Mouse (Mus musculus): ENCODE measurements around the gene Ank. TPM values are rescaled to one million over a fixed set of nuclear protein-coding genes. Genes with fewer than 3 reads are reported as not detected.

Gene Ank
- polyA plus RNA-seq, 1 experiment from 2014 or later, result 19.5 TPM

DNA sequence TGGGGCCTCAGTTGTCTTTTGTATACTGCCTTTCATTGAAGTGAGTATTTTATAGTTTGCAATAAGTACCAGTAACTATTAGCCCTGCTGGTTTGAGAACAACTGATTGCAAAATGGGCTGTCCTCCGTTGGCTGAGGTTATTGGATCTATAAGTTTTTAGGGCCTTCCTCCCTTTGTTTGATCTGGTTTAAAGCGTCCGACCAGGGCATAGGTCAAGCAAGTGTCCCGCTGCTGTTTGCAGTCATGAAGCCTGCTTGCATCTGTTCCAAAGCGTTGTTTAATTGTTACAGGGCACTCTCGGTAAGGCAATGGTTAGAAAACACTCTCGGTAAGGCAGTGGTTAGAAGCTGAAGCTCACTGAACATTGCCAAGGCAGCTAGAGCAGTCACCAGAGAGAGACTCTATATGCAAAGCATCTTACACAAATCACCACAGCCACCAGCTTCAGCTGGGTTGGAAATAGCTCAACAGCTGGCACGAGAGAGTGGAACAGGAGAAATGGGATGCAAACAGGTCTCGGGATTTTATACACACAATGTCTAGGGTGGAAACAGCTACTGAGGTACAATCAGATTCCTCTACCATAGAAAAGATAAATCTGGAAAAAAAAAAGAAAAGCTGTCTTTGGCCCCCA lies 84.0 kb downstream of the Ank start:
- Histone ChIP-seq H3K27ac (ENCODE audit: low read depth, low read length) (no peak overlapping the region), H3K9ac (replicated peaks; ENCODE audit: low read depth, low read length) (no peak overlapping the region), H3K4me3 (ENCODE audit: low read depth, low read length) (no peak overlapping the region), H3K9me3 (ENCODE audit: control insufficient read depth, low read length) (no peaks in the 10 kb centered on the region), H3K27me3 (ENCODE audit: control insufficient read depth, insufficient read depth, low read length) (no peaks in the 10 kb centered on the region), H3K36me3 (ENCODE audit: control insufficient read depth, insufficient read depth, low read length) (no peaks in the 10 kb centered on the region; the same call in 1 of the 2 replicates), H3K4me2 (ENCODE audit: low read depth, low read length) (no peak overlapping the region), H3K4me1 (ENCODE audit: control insufficient read depth, insufficient read depth, low read length) (peaks cover 9% of the 10 kb centered on the region; the same call in 1 of the 2 replicates)
- WGBS, result 17% methylated on average over 9 of the region's 9 CpGs
- no peak for ATAC-seq (ENCODE audit: low read depth)

- Histone ChIP-seq H3K27ac (ENCODE audit: low read depth, low read length) (no peak overlapping the region), H3K4me1 (ENCODE audit: control insufficient read depth, insufficient read depth, low read length) (peaks cover 9% of the 10 kb centered on the region; the same call in 1 of the 2 replicates), H3K4me2 (ENCODE audit: low read depth, low read length) (no peak overlapping the region), H3K9ac (replicated peaks; ENCODE audit: low read depth, low read length) (no peak overlapping the region), H3K9me3 (ENCODE audit: control insufficient read depth, low read length) (no peaks in the 10 kb centered on the region), H3K27me3 (ENCODE audit: control insufficient read depth, insufficient read depth, low read length) (no peaks in the 10 kb centered on the region), H3K4me3 (ENCODE audit: low read depth, low read length) (no peak overlapping the region), H3K36me3 (ENCODE audit: control insufficient read depth, insufficient read depth, low read length) (no peaks in the 10 kb centered on the region; the same call in 1 of the 2 replicates)
- WGBS, result 79% methylated on average over 19 of the region's 19 CpGs
- no peak for ATAC-seq (ENCODE audit: low read depth)
Observed at GRCm38 (mm10) chr15:27551117-27552114, 84.9 kb downstream of the Ank start.

DNA sequence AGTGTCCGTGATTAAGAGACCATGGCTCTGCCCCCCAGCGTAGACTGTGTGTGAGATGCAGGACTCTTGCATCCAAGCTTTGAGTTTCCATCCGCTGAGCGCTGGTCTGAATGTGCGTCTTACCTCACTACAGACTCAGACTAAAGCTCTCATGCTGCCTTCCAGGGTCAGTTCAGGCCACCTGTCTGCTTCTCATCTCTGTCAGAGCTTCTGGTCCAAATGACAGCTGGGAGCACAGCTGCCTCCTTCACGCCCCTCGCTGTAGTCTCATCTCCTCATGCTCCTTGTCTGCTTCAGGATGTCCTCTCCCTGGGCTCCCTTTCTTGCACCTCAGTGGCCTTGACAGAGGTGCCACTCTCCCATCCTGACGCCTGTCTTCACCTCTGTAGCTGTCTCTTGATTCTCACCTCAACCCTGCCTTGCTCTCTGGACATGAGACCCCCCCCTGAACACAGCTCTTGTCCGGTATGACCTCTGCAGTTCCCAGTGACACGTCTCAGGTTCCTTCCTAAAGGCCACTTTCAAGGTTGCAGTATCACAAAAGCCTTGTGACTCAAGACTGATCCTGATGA lies 85.7 kb downstream of the Ank start:
- Histone ChIP-seq H3K4me2 (ENCODE audit: low read depth, low read length) (no peak overlapping the region), H3K27ac (ENCODE audit: low read depth, low read length) (no peak overlapping the region), H3K9ac (replicated peaks; ENCODE audit: low read depth, low read length) (no peak overlapping the region), H3K4me3 (ENCODE audit: low read depth, low read length) (no peak overlapping the region), H3K4me1 (ENCODE audit: control insufficient read depth, insufficient read depth, low read length) (peaks cover 9% of the 10 kb centered on the region; the same call in 1 of the 2 replicates), H3K36me3 (ENCODE audit: control insufficient read depth, insufficient read depth, low read length) (no peaks in the 10 kb centered on the region; the same call in 1 of the 2 replicates), H3K27me3 (ENCODE audit: control insufficient read depth, insufficient read depth, low read length) (no peaks in the 10 kb centered on the region), H3K9me3 (ENCODE audit: control insufficient read depth, low read length) (no peaks in the 10 kb centered on the region)
- 89% methylated on average over 10 of the region's 10 CpGs for WGBS
- ATAC-seq (ENCODE audit: low read depth), result no peak

GRCm38 (mm10) chr15:27553554-27553953 lies 87.1 kb downstream of the Ank start:
- H3K4me1 ChIP-seq (ENCODE audit: control insufficient read depth, insufficient read depth, low read length), result peaks cover 14% of the 10 kb centered on the region
- no peak for ATAC-seq (ENCODE audit: low read depth)
- no peaks in the 10 kb centered on the region for H3K9me3 ChIP-seq (ENCODE audit: control insufficient read depth, low read length)
- no peaks in the 10 kb centered on the region; the same call in none of the 2 replicates for H3K36me3 ChIP-seq (ENCODE audit: control insufficient read depth, insufficient read depth, low read length)
- no peak overlapping the region for H3K9ac ChIP-seq (replicated peaks; ENCODE audit: low read depth, low read length)
- no peak overlapping the region for H3K27ac ChIP-seq (ENCODE audit: low read depth, low read length)
- 88% methylated on average over 5 of the region's 5 CpGs for WGBS
- no peaks in the 10 kb centered on the region for H3K27me3 ChIP-seq (ENCODE audit: control insufficient read depth, insufficient read depth, low read length)
- H3K4me3 ChIP-seq (ENCODE audit: low read depth, low read length), result no peak overlapping the region
- H3K4me2 ChIP-seq (ENCODE audit: low read depth, low read length), result no peak overlapping the region

DNA sequence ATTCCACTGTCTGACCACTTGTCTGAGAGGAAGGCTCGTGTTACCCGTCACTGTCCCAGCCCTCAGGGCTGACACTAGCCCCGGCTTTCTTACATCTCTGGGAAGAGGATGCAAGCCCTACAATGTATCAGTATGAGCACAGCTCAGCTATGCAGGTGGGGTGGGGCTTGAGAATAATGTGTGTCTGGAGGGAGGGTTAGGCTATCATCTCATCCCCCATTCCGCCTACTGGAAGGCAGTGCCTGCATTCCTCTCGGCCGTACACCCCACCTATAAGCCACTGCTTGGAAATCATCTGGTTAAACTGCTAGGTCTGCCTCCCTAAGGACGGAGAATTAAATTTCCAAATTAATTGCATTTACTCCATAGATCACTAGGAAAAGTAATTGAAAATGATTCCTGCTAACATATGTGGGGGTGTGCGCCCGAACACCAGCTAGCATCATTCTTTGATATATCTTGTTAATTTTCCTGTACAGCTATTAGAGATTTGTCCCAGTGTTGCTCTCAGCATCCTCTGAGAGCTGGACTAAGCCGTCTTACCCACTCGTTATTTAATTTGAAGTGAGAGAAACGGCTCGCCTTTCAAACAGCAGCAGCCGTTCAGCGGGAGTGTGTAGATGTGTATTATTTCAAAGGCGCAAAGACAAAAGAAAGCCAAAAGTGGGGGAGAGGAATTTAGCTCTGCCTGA lies 92.1 kb downstream of the Ank start:
- Histone ChIP-seq H3K27ac (ENCODE audit: low read depth, low read length) (0 out of 2 replicates have a peak overlapping the region, but pooled peaks have one; percentile 23), H3K27me3 (ENCODE audit: control insufficient read depth, insufficient read depth, low read length) (no peaks in the 10 kb centered on the region), H3K4me2 (ENCODE audit: low read depth, low read length) (no peak overlapping the region), H3K9me3 (ENCODE audit: control insufficient read depth, low read length) (no peaks in the 10 kb centered on the region), H3K4me1 (ENCODE audit: control insufficient read depth, insufficient read depth, low read length) (peaks cover 9% of the 10 kb centered on the region; the same call in 1 of the 2 replicates), H3K4me3 (ENCODE audit: low read depth, low read length) (no peak overlapping the region), H3K36me3 (ENCODE audit: control insufficient read depth, insufficient read depth, low read length) (no peaks in the 10 kb centered on the region; the same call in none of the 2 replicates), H3K9ac (replicated peaks; ENCODE audit: low read depth, low read length) (no peak overlapping the region)
- peak; percentile 70 for ATAC-seq (ENCODE audit: low read depth)
- 38% methylated on average over 16 of the region's 16 CpGs for WGBS

DNA sequence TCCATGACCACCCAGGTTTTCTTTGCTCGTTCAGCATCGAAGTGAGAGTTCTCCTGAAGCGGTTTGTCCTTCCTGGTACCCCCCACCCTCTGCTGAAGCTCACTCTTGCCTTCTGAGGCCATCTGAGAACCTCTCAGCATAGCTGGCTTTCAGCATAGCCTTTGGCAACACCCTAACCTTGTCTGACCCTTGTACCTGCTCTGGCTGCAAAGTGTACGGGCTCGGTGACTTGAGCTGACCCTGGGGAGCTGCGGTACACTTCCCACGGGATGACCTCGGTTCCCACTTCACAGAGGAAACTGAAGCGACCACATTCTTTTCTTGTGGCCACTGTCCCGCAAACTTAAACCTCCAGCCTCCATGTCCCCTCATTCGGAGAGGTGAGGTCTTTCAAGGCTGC lies 93.8 kb downstream of the Ank start:
- no peak overlapping the region for H3K27ac ChIP-seq (ENCODE audit: low read depth, low read length)
- H3K36me3 ChIP-seq (ENCODE audit: control insufficient read depth, insufficient read depth, low read length), result no peaks in the 10 kb centered on the region; the same call in 1 of the 2 replicates
- no peak overlapping the region for H3K4me2 ChIP-seq (ENCODE audit: low read depth, low read length)
- H3K4me1 ChIP-seq (ENCODE audit: control insufficient read depth, insufficient read depth, low read length), result peaks cover 9% of the 10 kb centered on the region; the same call in 1 of the 2 replicates
- H3K4me3 ChIP-seq (ENCODE audit: low read depth, low read length), result no peak overlapping the region
- no peaks in the 10 kb centered on the region for H3K27me3 ChIP-seq (ENCODE audit: control insufficient read depth, insufficient read depth, low read length)
- no peaks in the 10 kb centered on the region for H3K9me3 ChIP-seq (ENCODE audit: control insufficient read depth, low read length)
- 88% methylated on average over 11 of the region's 11 CpGs for WGBS
- no peak overlapping the region for H3K9ac ChIP-seq (replicated peaks; ENCODE audit: low read depth, low read length)
- no peak for ATAC-seq (ENCODE audit: low read depth)

- ATAC-seq (ENCODE audit: low read depth), result peak; percentile 39; the same call in 1 of the 2 replicates
- Histone ChIP-seq H3K4me2 (ENCODE audit: low read depth, low read length) (no peak overlapping the region), H3K9me3 (ENCODE audit: control insufficient read depth, low read length) (no peaks in the 10 kb centered on the region), H3K9ac (replicated peaks; ENCODE audit: low read depth, low read length) (no peak overlapping the region), H3K4me1 (ENCODE audit: control insufficient read depth, insufficient read depth, low read length) (0 out of 2 replicates have a peak, but pooled peaks cover 2% of the 10 kb centered on the region), H3K4me3 (ENCODE audit: low read depth, low read length) (no peak overlapping the region), H3K27me3 (ENCODE audit: control insufficient read depth, insufficient read depth, low read length) (no peaks in the 10 kb centered on the region), H3K27ac (ENCODE audit: low read depth, low read length) (no peak overlapping the region), H3K36me3 (ENCODE audit: control insufficient read depth, insufficient read depth, low read length) (peaks cover 9% of the 10 kb centered on the region; the same call in 1 of the 2 replicates)
- 88% methylated on average over 14 of the region's 14 CpGs for WGBS
Observed at GRCm38 (mm10) chr15:27564106-27565100, 97.9 kb downstream of the Ank start.
